Mouse (Mus musculus) C2C12 (cell line): ENCODE data around the gene Mob3b.

Experiments
- CEBPB ChIP-seq: IDR thresholded peaks from one replicate; pipeline ENCODE4 v1.6.1; 2011; ENCODE audit warnings: low read depth, mild to moderate bottlenecking, control low read depth, moderate library complexity
- CTCF ChIP-seq: IDR thresholded peaks from one replicate; pipeline ENCODE4 v1.5.1; 2011; ENCODE audit not compliant: control insufficient read depth, insufficient read depth, insufficient read length
- MYOD1 ChIP-seq: IDR thresholded peaks from one replicate; pipeline ENCODE4 v1.6.1; 2011; ENCODE audit warnings: low read depth; ENCODE audit not compliant: control insufficient read depth, insufficient read length
- MYOG ChIP-seq: IDR thresholded peaks from one replicate; pipeline ENCODE4 v1.6.1; 2011; ENCODE audit not compliant: control insufficient read depth, insufficient read length; ENCODE audit errors: extremely low read depth
- USF1 ChIP-seq: IDR thresholded peaks from one replicate; pipeline ENCODE4 v1.6.1; 2011; ENCODE audit warnings: low read depth, mild to moderate bottlenecking, control low read depth, moderate library complexity

DNA sequence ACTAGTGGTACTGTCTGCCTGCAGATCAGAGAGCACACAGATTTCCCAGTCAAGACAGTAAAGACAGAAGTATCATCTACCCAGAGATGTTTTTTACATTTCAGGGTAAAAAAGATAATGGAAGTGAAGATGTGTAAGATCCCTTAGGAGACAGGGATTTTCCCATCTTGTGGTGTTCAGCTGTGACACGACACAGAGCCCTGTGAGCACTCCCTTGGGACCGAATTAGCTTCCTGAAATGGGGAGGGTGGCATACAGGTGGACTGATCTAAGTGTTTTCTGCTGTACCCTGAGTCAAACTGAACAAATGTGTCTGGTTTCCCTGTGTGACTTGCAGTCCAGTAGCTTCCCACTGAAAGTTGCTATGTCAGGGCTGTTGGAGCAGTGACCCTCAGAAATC is 42.3 kb downstream of the Mob3b start:
- no peak for TF ChIP-seq CTCF
- no peak for TF ChIP-seq USF1
- TF ChIP-seq CEBPB = no peak
- no peak for TF ChIP-seq MYOD1
- no peak for TF ChIP-seq MYOG
